Mouse (Mus musculus): ENCODE measurements around the gene Sucnr1.
"Not testable (repeated sequence)": the region's sequence is repeated elsewhere in the genome, so short reads cannot be mapped to it uniquely, and the experiment has no call there.

Gene Sucnr1

GRCm38 (mm10) chr3:60081648-60082047 is at the start of gene Sucnr1:
Gene Sucnr1 (plus strand): TSS chr3:60081869.
- no peak for DNase-seq (ENCODE audit: low read depth, low spot score)

- DNase-seq (ENCODE audit: low read depth, low spot score), result no peak
These were observed 35.3 kb upstream of the Sucnr1 start for GRCm38 (mm10) chr3:60046221-60046913.

- DNase-seq (ENCODE audit: low read depth, low spot score), result no peak
These were observed 28.3 kb upstream of the Sucnr1 start for GRCm38 (mm10) chr3:60053231-60053927.

DNA sequence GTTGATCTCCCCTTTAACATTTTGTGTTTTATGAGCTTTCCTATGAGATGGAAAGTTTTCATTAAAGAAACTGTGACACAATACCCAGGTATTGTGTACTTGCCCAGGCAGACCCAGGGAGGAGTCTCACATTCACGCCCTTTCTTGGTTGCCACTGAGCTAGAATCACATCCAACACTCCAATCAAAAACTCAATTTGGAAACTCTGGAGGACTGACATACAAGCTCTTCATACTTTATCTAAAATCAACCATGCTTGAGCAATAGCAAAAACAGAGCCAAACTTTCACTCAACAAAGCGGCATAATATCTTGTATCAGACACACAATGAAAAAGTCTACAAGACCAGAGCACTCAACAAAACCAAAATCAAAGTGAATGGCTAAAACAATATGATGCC is 27.7 kb upstream of the Sucnr1 start:
- no peak for DNase-seq (ENCODE audit: low read depth, low spot score)

GRCm38 (mm10) chr3:60056451-60056850 is 25.2 kb upstream of the Sucnr1 start:
- DNase-seq (ENCODE audit: low read depth, low spot score), result peak; percentile 14

DNA sequence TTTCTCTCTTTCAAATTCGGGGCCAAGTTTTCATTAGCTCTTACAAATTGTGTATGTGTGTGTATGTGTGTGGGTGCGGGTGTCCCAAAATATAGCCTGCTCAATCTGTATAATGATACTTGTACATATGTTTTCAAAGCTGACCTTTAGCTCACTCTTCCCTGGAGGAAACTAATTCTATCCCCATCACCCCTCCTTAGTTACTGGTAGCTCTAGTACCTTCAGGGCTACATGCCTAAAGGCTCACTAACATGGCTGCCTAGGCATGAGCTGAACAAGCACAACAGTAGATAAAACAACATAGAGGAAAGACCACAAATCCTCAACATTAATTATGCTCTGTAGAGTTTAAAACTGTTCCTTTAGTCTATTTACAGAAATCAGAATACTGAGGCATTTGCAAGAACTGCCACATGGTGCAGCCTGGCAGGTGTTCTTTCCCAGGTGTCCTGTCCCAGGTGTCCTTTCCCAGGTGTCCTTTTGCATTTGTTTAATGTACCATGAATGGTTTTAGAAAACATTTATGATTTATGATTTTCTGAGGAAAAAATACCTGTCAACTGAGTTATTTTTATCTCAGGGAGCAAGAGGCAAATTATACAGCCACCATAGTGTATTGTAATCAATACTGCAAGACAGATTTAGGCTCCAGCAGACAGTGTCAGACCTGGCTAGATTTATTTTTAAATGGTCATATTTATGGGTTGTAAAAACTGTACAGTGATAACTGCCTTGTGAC is 24.4 kb upstream of the Sucnr1 start:
- no peak for DNase-seq (ENCODE audit: low read depth, low spot score)

GRCm38 (mm10) chr3:60057809-60058082 is 23.9 kb upstream of the Sucnr1 start:
- no peak for DNase-seq (ENCODE audit: low read depth, low spot score)

GRCm38 (mm10) chr3:60078883-60079415 is 2.7 kb upstream of the Sucnr1 start:
- no peak for DNase-seq (ENCODE audit: low read depth, low spot score)

- no peak for DNase-seq (ENCODE audit: low read depth, low spot score)
These were observed 1.1 kb upstream of the Sucnr1 start for GRCm38 (mm10) chr3:60080572-60080971.

GRCm38 (mm10) chr3:60082746-60083145 is 1.1 kb downstream of the Sucnr1 start:
- no peak for DNase-seq (ENCODE audit: low read depth, low spot score)

- no peak for DNase-seq (ENCODE audit: low read depth, low spot score)
These were observed 4.1 kb downstream of the Sucnr1 start for GRCm38 (mm10) chr3:60085729-60086128.

- DNase-seq (ENCODE audit: low read depth, low spot score), result no peak
These were observed 9.7 kb downstream of the Sucnr1 start for GRCm38 (mm10) chr3:60091321-60091720.

- DNase-seq (ENCODE audit: low read depth, low spot score), result no peak
These were observed 12.9 kb downstream of the Sucnr1 start for GRCm38 (mm10) chr3:60094386-60095156.

- DNase-seq (ENCODE audit: low read depth, low spot score), result no peak
These were observed 15.3 kb downstream of the Sucnr1 start for GRCm38 (mm10) chr3:60096941-60097340.

DNA sequence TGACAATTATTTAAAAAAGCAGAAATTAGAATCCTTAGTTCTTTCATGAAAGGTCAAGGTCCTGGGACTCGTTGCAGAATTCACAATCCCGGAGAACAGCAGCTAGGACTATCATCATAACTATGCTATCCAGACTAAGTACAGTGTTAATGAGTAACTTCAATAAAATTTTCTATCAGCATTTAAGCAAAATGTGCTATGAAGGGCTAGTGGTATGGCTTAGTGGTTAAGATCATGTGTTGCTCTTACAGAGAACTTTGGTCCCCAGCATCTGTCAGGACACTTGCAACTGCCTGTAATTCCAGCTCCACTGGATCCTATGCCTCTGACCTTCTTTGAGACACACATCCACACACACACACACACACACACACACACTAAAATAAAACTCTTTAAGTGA is 15.8 kb downstream of the Sucnr1 start:
- DNase-seq (ENCODE audit: low read depth, low spot score), result no peak

DNA sequence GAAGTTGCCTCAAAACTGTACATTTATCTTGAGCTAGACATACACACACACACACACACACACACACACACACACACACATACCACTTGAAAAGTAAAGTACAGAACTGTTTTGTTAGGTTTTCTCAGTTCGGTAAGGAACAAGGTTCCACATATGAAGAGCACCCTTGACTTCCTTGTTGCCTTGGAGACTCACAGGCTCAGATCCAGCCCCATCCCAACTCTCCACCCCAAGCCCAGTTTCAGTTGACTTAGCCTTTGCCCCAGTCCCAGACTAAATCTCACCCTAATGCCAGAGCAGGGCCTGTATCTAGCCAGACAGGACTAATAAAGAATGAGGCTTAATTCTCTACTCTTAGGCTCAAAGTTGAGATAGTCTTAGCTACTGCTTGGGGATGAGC is 16.9 kb downstream of the Sucnr1 start:
- DNase-seq (ENCODE audit: low read depth, low spot score), result no peak

- DNase-seq (ENCODE audit: low read depth, low spot score), result no peak
These were observed 22.9 kb downstream of the Sucnr1 start for GRCm38 (mm10) chr3:60104462-60105109.

GRCm38 (mm10) chr3:60106446-60106845 is 24.8 kb downstream of the Sucnr1 start:
- DNase-seq (ENCODE audit: low read depth, low spot score), result not testable (repeated sequence)

DNA sequence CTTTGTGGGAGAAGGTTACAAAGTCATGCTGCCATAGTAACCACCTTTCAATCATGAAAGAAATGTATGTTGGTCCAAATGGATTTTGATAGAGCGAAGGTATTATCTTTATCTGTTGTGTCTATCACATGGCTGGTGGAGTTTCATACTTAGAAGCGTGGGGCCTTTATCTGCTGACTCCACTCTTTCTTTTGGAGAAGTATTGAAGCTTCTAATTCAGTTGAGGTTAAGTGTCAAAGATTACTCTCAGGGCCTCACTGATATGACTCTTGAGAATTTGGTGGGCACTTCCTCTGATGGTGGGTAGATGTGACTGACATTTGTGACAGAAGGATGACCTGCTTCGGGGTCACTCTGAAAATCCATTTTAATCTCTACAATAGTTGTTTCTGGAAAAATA is 26.1 kb downstream of the Sucnr1 start:
- DNase-seq (ENCODE audit: low read depth, low spot score), result no peak

GRCm38 (mm10) chr3:60108815-60109214 is 27.1 kb downstream of the Sucnr1 start:
- DNase-seq (ENCODE audit: low read depth, low spot score), result no peak

DNA sequence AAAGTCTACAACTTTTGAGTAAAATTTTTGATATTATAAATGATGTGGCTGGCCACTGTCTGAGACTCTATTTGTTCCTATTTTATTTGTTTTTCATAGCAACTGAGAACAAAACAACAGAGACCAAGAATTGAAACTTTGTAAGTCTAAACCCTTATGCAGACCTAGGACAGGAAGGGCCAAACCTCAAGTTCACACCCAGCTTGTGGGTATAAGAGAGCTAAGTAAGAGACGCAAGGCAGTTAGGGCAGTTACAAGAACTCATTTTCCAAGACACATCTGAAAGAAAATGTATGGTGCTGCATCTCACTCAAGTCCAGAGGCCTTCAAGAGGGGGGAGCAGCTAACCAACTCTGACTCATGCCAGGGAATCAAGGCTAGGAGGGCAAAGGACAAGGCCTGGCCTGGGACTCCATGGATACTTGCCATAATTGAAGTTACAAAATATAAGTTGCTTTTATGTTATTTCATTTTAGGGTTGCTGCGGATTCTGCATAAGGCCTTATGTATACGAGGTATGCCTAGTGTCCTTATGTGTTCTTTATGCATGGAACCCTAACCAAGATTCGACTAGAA is 29.6 kb downstream of the Sucnr1 start:
- DNase-seq (ENCODE audit: low read depth, low spot score), result no peak
